Mouse (Mus musculus) hindbrain, embryonic 14.5 days (tissue): ENCODE results near the gene Rwdd1. TPM values are rescaled to one million over a fixed set of nuclear protein-coding genes. Genes with fewer than 3 reads are reported as not detected.
A peak's percentile ranks its signal among the peaks of the same experiment; 100 is the strongest.

Source experiments
- ATAC-seq: fragments of 200-750 bp; cut with Nextera tagmentation; 2 replicates; pipeline ENCODE4 v1.8.0; 2017; ENCODE audit warnings: moderate number of reproducible peaks, mild to moderate bottlenecking, moderate TSS enrichment, moderate library complexity; ENCODE audit not compliant: low FRiP score
- DNase-seq: peaks from one replicate; pipeline ENCODE4 v3.0.0-alpha.2; 2015; ENCODE audit warnings: low spot score
- H3K27ac ChIP-seq: fragments of 300-500 bp; sonication (generic); 2 replicates; pipeline ENCODE4 v1.5.1; 2014; ENCODE audit warnings: mild to moderate bottlenecking, moderate library complexity
- H3K27me3 ChIP-seq: fragments of 300-500 bp; sonication (generic); 2 replicates; pipeline ENCODE4 v1.6.1; 2014; ENCODE audit warnings: mild to moderate bottlenecking, low read length, mixed read lengths; ENCODE audit not compliant: control insufficient read depth, insufficient read depth
- H3K36me3 ChIP-seq: fragments of 300-500 bp; sonication (generic); replicated peaks from 2 replicates; pipeline ENCODE4 v1.6.1; 2014; ENCODE audit not compliant: control insufficient read depth, insufficient read depth
- H3K4me1 ChIP-seq: fragments of 300-500 bp; sonication (generic); replicated peaks from 2 replicates; pipeline ENCODE4 v1.6.1; 2014; ENCODE audit warnings: antibody characterized with exemption, low read length, mixed read lengths; ENCODE audit not compliant: control insufficient read depth, insufficient read depth
- H3K4me2 ChIP-seq: fragments of 300-500 bp; sonication (generic); replicated peaks from 2 replicates; pipeline ENCODE4 v1.6.1; 2014; ENCODE audit warnings: mild to moderate bottlenecking, moderate library complexity
- H3K4me3 ChIP-seq: fragments of 300-500 bp; sonication (generic); replicated peaks from 2 replicates; pipeline ENCODE4 v1.5.1; 2014; ENCODE audit warnings: mild to moderate bottlenecking, low read length
- H3K9ac ChIP-seq: fragments of 300-500 bp; sonication (generic); 2 replicates; pipeline ENCODE4 v1.6.1; 2014
- H3K9me3 ChIP-seq: fragments of 300-500 bp; sonication (generic); 2 replicates; pipeline ENCODE4 v1.6.1; 2016; ENCODE audit warnings: low read length; ENCODE audit not compliant: control insufficient read depth
- WGBS: fragments of 180-500 bp; shearing (Covaris S2); extraction: QIAGEN DNeasy Blood & Tissue Kit; methylation state at CpG from one replicate; pipeline ENCODE4 v1.1.7; 2014; 5-methylcytosine and 5-hydroxymethylcytosine counted together
- polyA plus RNA-seq: library from polyadenylated mRNA; unstranded; fragments of >200 nt; fragmentation: Nextera tagmentation; extraction: Ambion mirVana; gene quantifications from 2 replicates; pipeline ENCODE4 v1.2.1, GENCODE M21; 2014

The Rwdd1 gene
- 131 and 136 TPM in 2 replicates for polyA plus RNA-seq

DNA sequence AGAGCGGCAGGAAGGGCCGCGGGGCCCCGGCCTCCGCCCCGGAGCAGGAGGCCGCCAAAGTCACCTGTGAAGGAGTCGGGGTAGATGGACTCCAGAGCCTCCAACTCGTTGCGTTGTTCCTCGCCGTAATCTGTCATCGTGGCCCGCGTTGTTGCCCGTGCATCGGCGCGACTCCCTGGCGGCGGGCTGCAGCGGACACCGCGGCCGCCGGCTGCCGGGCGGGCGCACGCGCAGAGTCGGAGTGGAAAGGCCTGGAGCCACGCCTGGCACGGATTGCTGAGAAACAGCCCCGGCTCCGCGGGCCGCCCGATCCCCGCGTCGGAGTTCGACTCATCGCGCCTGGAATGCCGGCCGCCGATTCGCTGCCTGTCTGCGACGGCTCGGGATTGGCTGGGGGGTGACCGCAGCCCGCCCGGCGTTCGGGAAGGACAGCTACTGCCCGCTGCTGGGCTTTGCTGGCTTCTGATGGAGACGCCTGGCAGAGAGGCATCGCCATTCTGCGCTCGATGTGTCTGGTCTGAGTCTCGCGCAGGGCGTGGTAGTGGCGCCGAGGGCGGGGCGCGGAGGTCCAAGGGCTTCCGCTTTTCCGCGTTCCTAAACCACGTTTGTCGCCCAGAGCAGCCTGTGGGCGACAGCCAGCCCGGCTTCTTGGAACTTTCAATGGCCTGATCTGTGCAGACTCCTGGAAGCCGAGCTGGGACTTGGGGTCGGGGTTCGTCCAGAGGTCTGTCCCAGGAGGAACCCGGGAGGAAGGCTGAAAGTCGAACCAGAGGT is at the start of gene Rwdd1:
Gene Rwdd1, minus strand, starts transcription at position 323 of the 774 bp plus-strand sequence.
- Histone ChIP-seq H3K27ac (peak within 1 kb of the TSS; percentile 94), H3K4me2 (peak within 1 kb of the TSS; percentile 61), H3K9ac (peak within 1 kb of the TSS; percentile 90), H3K27me3 (no peaks in the 10 kb centered on the region), H3K4me3 (peak within 1 kb of the TSS; percentile 99), H3K4me1 (peaks cover 17% of the 10 kb centered on the region), H3K36me3 (no peaks in the 10 kb centered on the region), H3K9me3 (no peaks in the 10 kb centered on the region)
- under 1% methylated on average over 82 of the region's 82 CpGs for WGBS
- peak; percentile 100 for ATAC-seq
- DNase-seq: peak; percentile 94

- no peak for ATAC-seq
- no peak for DNase-seq
- no peaks in the 10 kb centered on the region for H3K9me3 ChIP-seq
- H3K27ac ChIP-seq: no peak overlapping the region
- H3K4me3 ChIP-seq: no peak overlapping the region
- WGBS: 64% methylated on average over 3 of the region's 3 CpGs
- no peak overlapping the region for H3K9ac ChIP-seq
- no peaks in the 10 kb centered on the region for H3K27me3 ChIP-seq
- no peaks in the 10 kb centered on the region for H3K4me1 ChIP-seq
- no peak overlapping the region for H3K4me2 ChIP-seq
- H3K36me3 ChIP-seq: no peaks in the 10 kb centered on the region
Measured at GRCm38 (mm10) chr10:34066591-34066990, 47.2 kb upstream of the Rwdd1 start.

DNA sequence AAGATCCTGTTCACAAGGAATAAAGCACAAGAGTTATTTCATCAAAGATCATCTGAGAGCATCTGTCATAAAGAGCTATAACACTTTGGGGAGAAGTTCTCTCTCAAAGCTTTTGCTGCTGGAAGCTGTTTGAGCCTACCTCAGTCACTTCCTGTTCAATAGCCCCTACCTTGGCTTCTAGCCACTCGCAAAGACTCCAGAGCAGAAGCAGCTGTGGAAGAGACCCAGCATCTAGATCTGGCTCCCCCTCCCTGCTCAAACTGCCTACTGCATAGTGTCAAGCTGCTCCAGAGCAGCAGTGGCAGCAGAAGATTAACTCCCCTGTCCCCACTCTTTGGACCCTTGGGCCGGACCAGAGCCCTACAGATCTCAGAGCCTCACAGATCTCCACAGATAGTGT is 34.6 kb upstream of the Rwdd1 start:
- Histone ChIP-seq H3K4me2 (no peak overlapping the region), H3K9ac (no peak overlapping the region), H3K4me1 (no peaks in the 10 kb centered on the region), H3K4me3 (no peak overlapping the region), H3K27me3 (no peaks in the 10 kb centered on the region), H3K9me3 (no peaks in the 10 kb centered on the region), H3K36me3 (no peaks in the 10 kb centered on the region), H3K27ac (no peak overlapping the region)
- WGBS: 95% methylated on average over 2 of the region's 2 CpGs
- DNase-seq (no peak), ATAC-seq (no peak)

DNA sequence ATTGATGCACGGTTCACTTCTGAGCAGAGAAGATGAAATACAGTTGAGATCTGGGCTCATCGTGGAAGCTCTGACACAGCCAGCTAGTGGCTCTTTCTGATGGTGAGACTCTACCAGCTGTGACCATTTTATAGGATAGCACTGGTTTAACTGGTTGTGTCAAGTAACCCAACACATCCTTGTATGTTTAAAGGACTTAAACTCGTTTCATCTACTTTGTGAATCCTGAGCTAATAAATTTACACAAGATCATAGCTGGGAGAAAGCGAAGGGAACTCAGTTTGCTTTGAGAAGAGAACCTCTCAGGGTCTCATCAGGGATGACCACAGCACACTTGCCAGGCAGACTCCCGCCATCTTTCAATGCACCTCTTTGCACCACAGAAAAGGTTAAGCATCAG is 24.8 kb upstream of the Rwdd1 start, which contains the start of gene Calhm4:
Gene Calhm4, minus strand, starts transcription at position 101 of the 400 bp plus-strand sequence.
- DNase-seq: no peak

GRCm38 (mm10) chr10:34037401-34037800 is 18.0 kb upstream of the Rwdd1 start, which contains the start of gene Trappc3l:
Gene Trappc3l, plus strand, starts transcription at chr10:34037597.
- H3K9me3 ChIP-seq: no peaks in the 10 kb centered on the region
- no peaks in the 10 kb centered on the region; the same call in 1 of the 2 replicates for H3K4me1 ChIP-seq
- no peak within 1 kb of the TSS for H3K9ac ChIP-seq
- 75% methylated on average over 3 of the region's 3 CpGs for WGBS
- no peak within 1 kb of the TSS for H3K27ac ChIP-seq
- DNase-seq: no peak
- no peaks in the 10 kb centered on the region for H3K36me3 ChIP-seq
- H3K27me3 ChIP-seq: no peaks in the 10 kb centered on the region
- no peak for ATAC-seq
- H3K4me2 ChIP-seq: no peak within 1 kb of the TSS
- no peak within 1 kb of the TSS for H3K4me3 ChIP-seq

More for the DNA sequence above, 24.8 kb upstream of the Rwdd1 start, which contains the start of gene Calhm4:
- H3K36me3 ChIP-seq: no peaks in the 10 kb centered on the region
- H3K4me1 ChIP-seq: no peaks in the 10 kb centered on the region
- no peak for ATAC-seq
- H3K4me3 ChIP-seq: no peak within 1 kb of the TSS
- H3K9me3 ChIP-seq: no peaks in the 10 kb centered on the region
- H3K27ac ChIP-seq: no peak within 1 kb of the TSS
- H3K4me2 ChIP-seq: no peak within 1 kb of the TSS
- no peaks in the 10 kb centered on the region for H3K27me3 ChIP-seq
- H3K9ac ChIP-seq: no peak within 1 kb of the TSS
- 92% methylated on average over 5 of the region's 5 CpGs for WGBS

GRCm38 (mm10) chr10:34036587-34036986 is 17.2 kb upstream of the Rwdd1 start:
- Histone ChIP-seq H3K4me3 (no peak overlapping the region), H3K36me3 (no peaks in the 10 kb centered on the region), H3K4me2 (no peak overlapping the region), H3K4me1 (no peaks in the 10 kb centered on the region; the same call in 1 of the 2 replicates), H3K9ac (no peak overlapping the region), H3K9me3 (no peaks in the 10 kb centered on the region), H3K27me3 (no peaks in the 10 kb centered on the region), H3K27ac (no peak overlapping the region)
- DNase-seq (peak; percentile 77), ATAC-seq (peak; percentile 86)
- WGBS: 24% methylated on average over 5 of the region's 5 CpGs

DNA sequence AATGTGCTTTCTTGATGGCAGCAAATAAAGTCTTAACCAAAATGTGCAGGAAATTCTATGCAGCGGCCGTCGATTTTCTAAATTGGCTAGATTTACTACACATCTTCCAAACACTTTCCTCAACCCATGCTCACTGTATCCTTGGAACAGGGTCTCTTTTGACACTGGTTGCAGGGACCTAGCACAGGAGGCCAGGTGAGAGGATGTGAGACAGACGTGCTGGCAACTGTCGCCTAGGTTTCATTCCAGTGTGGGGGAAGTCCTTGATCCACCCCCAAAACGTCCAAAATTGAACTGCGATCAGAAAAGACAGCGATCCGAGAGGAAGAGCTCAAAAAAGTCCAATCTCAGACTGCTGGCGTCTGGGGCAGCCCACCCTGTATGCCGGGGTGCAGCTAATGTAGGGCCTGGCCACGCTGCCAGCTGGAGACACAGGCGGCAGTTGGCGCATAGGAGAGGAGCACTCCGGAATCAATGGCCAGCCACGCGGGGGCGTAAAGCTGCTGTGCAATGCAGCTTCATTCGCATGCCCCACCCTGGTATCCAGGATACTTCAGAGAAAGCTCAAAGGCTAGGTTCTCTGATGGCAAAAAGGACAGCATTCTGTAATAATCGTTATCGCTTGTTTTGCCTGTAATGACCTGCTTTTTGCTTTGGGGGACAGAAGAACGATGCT is 14.3 kb upstream of the Rwdd1 start:
- 19% methylated on average over 22 of the region's 22 CpGs for WGBS
- peak overlapping the region; percentile 46 for H3K9ac ChIP-seq

GRCm38 (mm10) chr10:34030322-34030721 is 10.9 kb upstream of the Rwdd1 start:
- no peaks in the 10 kb centered on the region for H3K9me3 ChIP-seq
- DNase-seq (no peak), ATAC-seq (no peak)
- WGBS: 84% methylated on average over 5 of the region's 5 CpGs
- no peaks in the 10 kb centered on the region for H3K27me3 ChIP-seq
- no peak overlapping the region for H3K9ac ChIP-seq
- H3K4me1 ChIP-seq: no peaks in the 10 kb centered on the region; the same call in 1 of the 2 replicates
- no peak overlapping the region for H3K27ac ChIP-seq
- no peak overlapping the region for H3K4me2 ChIP-seq
- no peak overlapping the region for H3K4me3 ChIP-seq
- no peaks in the 10 kb centered on the region for H3K36me3 ChIP-seq

More for the DNA sequence above, 14.3 kb upstream of the Rwdd1 start:
- no peaks in the 10 kb centered on the region; the same call in 1 of the 2 replicates for H3K4me1 ChIP-seq
- no peaks in the 10 kb centered on the region for H3K9me3 ChIP-seq
- peak overlapping the region; percentile 44 for H3K4me2 ChIP-seq
- no peak overlapping the region for H3K27ac ChIP-seq
- ATAC-seq: peak; percentile 91
- H3K36me3 ChIP-seq: no peaks in the 10 kb centered on the region
- peak; percentile 79 for DNase-seq
- no peaks in the 10 kb centered on the region for H3K27me3 ChIP-seq
- H3K4me3 ChIP-seq: no peak overlapping the region

DNA sequence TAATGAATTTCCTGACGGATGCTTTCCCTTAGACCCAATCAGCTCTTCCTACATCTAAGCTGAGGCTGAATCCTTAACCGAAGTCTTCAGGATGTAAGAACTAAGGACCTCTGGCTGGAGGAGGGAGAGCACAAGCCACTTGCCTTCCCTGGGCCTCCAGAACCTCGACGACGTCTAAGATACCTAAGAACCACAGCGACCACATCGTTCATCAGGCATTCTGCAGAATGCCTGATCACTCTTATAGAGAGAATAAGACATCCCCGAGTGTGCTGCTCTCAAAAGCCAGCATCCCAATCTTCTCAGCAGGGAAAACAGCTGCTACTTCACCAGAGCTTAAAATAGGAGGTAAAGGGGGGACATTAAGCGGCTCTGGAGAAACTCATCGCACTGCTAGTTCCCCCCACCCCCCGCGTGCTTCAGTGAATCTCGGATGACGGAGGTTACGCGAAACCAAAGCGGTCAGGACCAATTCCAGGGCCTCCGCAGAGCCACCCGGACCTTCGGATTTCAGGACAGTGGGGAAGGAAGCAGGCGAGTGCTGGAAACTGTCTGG is 600 bp downstream of the Rwdd1 start:
- ATAC-seq (no peak), DNase-seq (peak; percentile 30)
- WGBS: under 1% methylated on average over 21 of the region's 21 CpGs
- Histone ChIP-seq H3K36me3 (no peaks in the 10 kb centered on the region), H3K4me3 (peak overlapping the region; percentile 99), H3K9ac (peak overlapping the region; percentile 90), H3K27ac (peak overlapping the region; percentile 94), H3K4me2 (peak overlapping the region; percentile 61), H3K9me3 (no peaks in the 10 kb centered on the region), H3K27me3 (no peaks in the 10 kb centered on the region), H3K4me1 (peaks cover 17% of the 10 kb centered on the region)
